Mouse (Mus musculus) embryo, embryonic 10 days (tissue): Measurements from ENCODE around the gene Gnptab.
"Not testable (repeated sequence)": the region's sequence is repeated elsewhere in the genome, so short reads cannot be mapped to it uniquely, and the experiment has no call there.

Source experiments
- DNase-seq: peaks from one replicate; pipeline ENCODE4 v3.0.0-alpha.2; 2015; ENCODE audit warnings: low spot score

The Gnptab gene

DNA sequence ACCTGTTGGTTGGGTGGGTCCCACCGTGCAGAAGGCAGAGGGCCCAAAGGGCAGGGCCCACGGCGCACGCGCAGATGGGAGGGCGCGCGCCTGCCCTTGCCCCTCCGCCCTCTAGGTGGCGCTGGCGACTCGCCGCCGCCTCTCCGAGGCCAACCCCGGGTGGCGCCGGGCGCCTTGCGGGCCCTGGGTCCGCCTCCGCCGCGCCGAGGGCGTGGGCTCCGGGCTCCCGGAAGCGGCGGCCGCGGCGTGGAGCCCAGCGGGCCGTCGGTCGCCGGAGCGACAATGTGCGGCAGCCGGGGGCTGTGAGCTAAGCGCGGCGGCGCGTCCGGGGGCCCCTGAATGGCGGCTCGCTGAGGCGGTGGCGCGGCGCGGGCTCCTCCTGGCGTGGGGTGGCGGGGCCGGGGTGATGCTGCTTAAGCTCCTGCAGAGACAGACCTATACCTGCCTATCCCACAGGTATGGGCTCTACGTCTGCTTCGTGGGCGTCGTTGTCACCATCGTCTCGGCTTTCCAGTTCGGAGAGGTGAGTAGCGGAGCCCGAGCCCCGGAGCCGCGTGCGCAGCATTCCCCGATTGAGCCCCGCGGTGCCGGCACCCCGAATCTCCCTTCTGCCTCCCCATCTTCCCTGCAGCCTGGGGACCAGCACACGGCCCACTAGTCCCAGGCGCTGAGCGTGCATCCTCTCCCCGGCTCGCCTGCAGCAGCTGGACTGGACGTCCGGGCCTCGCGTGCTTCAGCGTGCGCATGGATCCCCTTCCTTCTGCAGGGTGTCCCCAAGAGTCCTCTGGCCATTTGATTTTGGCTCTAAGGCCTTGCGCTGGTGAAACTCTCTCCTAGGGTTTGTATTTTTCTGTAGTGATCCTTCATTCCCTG, at the start of gene Gnptab, which contains the start of gene Dram1:
Gene Gnptab (plus strand): TSS at position 120 of the 873 bp plus-strand sequence.
Gene Dram1 (minus strand): TSS at position 68 of the 873 bp plus-strand sequence.
- peak; percentile 85 for DNase-seq

DNA sequence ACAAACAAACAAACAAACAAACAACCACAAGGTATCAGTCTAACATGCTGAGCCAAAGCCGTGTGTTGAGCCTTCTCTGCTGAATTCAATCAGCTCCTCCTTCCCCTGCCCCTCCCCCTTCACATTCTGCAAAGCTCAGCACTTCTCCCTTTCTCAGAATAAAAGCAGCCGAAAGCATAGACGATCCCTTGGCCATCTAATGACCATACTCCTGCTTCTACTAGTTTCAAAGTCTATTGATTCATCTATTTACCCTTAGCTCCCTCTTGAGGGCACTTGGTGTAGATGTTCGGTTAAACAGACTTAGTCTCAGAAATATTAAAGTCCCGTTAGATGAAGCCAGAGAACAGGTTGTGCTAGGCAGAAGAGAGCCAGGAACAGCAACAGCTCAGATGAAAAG, 48.2 kb upstream of the Gnptab start:
- DNase-seq, result peak; percentile 39

DNA sequence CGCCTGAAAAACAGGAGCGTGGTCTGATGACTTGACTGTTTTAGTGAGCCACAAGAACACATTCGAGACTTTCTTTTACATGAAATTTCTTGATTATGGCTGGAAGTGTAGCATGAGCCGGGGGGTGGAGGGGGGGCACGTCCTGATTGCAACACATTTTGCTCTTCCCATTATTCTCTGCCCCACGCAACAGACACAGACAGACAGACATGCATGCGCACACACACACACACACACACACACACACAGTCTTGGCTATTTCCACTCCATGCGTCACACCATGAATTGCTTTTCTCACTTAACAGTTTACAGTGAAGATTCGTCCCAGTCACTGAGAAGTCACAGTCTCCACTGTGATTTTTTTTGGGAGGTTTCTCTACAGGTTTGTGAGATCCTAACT, 38.3 kb upstream of the Gnptab start:
- DNase-seq, result no peak

DNA sequence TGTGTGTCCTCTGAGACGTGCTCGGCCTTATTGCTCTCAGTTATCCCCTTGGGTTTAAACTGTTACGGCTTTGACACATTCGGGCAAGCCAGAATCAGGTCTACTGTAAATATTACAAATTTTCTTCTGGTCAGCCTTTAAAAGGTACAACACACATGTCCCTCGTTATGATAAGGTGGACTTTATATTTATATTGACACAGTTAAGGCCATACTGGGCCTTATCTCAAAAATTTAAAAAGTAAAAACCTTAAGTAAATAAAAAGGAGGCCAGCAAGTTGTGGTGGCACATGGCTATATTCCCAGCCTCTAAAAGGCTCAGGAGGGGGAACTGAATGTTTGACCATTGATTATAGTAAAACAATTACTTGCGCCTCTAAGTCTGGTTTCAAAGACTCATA, 37.6 kb upstream of the Gnptab start:
- no peak for DNase-seq

DNA sequence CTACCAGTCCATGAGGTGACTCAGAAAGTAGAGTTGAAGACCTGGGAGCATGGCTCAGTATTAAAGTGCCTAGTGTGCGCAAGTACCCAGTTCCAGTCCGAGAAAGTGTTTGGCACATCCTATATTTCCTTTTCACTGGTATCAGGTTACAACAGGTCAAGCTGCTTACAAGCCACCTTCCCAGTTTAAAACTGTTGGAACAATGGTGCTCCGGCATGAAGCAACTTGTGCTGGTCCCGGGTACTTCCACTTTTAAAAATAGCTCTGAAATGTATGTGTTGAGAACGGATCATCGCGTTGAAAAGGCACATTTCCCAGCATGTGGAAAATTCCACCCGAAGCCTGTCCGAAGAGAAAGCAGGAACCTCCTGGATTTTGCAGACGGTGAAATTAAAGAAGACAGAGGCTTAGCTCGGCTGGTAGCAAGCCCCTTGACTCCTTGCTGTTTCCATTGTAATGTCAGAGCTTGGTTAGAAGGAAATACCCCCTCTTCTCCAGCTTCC, 33.0 kb upstream of the Gnptab start:
- DNase-seq, result no peak

DNA sequence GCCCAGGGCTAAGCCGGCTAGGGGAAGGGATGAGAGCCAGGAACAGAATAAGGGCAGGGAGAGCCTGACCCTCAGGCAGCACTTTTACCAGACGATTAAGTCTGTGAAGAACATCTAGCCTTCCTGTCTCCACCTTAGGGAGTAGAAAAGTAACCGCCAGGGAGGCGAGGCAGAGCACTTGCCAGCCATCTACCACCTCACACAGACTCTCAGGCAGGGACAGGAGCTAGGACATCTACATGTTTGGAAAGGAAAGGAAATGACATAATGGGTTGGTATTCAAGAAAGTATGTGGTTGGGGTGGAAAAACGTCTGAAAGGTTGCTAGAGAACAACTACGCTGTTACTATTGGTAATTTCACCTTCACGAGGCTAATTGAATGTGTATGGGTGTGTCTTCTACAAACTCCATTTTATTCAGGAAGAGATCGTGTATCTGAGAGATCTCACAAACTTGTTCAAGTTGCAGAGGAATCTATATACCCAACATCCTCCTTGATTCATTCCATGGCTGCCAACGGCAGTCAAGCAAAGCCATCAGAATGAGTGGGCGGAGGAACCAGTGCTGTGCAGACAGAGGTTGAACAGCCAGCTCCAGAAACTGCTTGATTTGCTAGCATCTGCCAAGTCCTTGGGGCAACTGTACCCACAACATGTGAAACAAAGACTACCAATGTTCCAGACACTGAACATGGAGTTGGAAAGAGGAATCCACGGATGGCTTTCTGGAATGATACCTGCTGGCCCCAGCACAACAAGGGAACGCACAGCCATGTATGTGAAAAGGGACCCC, 32.3 kb upstream of the Gnptab start:
- no peak for DNase-seq

DNA sequence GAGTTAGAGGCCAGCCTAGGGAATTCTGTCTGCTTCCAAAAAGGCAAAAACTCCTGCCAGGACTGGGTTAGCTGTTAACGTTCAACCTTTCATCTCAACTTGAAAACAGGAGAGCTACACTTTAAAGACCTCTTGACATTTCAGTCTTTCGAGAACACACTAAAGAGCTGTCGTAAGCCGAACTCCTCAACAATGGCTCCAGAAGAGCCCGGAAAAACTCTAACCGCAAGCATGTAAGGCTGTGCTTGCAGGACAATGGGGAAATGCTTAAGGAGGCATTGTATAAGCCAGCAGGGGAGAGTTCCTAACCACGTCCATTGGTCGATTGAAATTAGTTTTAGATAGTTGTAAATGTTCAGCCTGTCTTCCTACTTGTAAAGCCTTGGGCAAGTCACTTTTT, 29.1 kb upstream of the Gnptab start:
- no peak for DNase-seq

DNA sequence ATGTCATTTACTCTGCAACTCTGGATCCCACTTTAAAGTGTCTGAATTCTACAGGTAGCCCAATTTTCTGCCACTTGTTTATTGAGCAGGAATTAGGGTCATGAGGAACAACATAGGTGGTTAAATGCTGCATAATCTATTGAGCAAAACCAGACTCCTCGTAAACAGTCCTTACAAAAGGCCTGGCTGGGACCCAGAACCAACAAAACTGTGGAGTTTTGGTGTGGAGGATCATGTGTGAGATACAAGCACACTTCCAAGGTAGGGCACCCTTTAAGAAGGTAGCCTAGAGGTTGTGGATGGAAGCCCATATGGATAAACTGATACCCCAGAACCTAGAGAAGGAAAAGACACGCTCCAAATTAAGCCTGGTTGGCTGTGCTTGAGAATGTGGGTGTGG, 28.2 kb upstream of the Gnptab start:
- no peak for DNase-seq

DNA sequence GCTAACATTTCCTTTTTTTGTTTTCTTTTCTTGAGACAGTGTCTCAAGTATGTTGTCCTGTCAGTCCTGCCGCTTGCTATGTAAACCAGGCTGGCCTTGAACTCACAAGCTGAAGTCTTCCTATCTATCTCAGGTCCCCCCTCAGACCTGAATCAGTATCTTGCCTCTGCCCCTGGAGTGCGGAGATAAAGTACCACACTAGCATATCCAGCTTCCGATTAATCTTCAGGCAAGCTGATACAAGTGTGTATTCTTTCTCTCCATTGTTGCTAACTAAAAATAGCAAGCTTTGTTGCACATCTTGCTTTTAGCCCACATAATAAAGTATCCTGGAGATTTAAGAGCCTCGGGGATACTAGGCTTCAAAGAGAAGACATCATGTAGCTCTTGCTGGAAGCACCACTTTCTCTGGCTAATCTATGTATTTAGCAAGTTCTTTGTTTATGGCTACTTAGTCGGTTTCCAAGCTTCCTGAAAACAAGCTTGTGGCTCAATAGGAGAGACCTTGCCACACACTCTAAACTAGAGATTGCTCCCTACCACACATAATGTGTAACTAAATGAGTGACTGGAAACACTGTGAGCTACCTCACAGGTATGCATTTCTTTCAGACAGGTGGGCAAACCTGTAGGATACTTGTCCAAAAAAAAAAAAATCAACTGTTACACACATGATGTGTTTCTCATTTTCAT, 27.4 kb upstream of the Gnptab start:
- no peak for DNase-seq

DNA sequence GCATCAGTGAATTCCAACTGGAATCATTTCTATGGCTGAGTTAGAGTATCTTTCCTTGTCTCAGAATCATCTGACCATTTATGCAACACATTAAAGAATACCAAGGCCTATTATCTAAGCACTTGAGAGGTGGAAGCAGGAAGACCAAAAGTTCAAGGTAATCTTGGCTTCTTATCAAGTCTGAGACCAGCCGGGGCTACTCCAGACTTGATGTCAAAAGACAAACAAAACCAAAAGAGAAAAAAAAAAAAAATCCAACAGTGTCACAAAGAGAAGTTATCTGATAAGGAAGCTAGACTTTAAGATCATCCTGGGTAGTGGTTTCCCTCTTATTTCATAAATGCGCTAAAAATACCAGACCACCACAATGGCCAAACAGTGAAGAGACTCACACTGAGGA, 26.4 kb upstream of the Gnptab start:
- DNase-seq, result no peak

DNA sequence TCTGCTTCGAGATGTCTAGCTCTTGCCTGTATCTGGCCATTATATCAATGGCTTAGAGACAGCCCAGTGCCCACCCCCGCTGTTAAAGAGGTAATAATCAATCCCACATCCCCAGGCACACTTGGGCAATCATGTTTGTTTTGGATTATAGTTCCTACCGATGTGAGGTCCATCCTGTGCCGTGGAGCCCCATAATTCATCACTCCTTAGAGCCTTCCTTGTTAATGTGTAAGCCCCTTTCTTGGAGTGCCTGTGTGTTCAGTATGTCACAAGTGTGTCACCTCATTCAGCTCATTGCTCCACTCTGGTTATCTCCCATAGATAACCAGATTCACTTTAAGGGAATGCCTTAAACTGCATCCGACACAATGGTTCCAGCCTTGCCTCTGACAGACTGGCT, 24.3 kb upstream of the Gnptab start:
- no peak for DNase-seq

DNA sequence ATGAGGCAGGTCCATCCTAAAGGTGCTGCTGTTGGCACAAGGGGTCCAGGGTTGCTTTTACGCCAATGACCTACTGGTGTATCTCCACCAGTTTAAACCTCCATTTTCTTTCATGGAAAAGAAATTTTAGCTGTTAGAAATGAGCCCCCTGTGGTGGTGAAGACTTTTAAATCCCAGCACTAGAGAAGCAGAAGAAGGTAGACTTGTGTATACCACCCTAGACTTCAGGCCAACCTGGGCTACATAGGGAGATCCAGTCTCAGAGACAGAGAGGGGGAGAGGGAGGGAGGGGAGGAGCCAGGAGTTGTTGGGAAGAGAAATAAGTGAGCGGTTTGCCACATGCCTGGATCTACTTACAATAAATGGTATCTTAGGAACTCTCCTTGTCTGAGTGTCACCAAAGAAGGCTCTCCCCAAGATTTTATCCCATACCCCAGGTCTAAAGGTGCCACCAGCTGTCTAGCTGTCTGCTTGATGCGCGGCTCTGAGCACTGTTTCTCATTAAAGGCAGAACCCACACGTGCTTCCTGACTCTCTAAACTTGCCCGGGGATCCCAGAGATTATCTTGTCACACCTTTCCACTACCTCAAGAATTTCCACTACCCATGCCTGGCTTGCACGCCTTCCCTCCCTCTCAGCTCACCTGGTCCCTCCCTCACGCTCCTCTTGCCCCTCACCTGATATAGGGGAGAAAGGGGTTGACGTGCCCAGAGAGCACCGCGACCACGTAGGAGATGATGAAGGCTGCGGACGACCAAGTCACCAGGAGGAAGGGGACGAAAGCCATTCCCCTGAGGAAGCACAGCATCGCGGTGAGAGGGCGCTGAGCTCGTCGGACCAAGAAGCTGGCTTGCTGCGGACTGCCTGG, 22.6 kb upstream of the Gnptab start:
- no peak for DNase-seq

DNA sequence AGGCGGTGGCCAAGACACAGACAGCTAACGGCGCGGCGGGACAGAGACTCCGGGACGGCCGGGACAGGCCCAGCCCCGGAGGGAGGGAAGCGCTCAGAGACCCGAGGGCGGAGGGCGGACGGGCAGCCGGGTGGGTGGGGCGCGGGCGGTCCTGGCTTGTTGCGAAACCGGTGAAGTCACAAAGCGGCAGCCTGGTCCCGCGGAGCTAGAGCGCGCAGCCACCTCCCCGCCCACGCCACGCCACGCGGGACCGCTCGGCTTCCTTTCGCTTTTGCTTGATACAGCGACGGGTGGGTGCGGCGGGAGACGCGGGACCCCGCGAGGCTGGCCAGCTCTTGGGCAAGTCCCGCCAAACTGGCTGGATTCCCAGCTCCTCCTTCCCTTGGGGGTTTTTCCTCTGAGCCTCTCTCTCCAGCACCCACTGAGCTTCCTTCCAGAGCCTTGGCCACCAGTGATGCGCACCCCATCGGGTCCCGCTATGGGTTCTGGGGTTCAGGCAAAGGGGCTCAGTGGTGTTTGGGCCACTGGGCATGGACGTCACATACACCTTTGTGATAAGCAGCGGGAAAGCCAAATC, 21.9 kb upstream of the Gnptab start:
- peak; percentile 60 for DNase-seq

DNA sequence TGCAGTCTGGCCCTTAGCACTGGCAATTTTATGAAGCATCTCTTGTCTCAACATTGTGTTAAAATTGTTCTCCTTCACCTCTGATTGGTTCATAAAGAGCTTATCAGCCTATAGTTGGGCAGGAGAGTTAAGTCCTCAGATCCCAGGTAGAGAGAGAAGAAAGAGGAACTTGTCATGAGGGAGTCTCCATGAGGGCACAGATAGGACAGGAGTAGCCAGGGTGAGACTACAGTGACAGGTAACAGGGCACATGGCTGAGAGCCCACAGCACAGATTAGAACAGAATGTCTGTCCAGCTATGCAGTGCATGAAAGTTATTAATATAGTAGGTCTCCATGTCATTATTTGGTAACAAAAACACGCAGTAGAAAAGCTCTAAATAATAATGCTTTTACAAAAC, 16.7 kb upstream of the Gnptab start:
- DNase-seq, result no peak

DNA sequence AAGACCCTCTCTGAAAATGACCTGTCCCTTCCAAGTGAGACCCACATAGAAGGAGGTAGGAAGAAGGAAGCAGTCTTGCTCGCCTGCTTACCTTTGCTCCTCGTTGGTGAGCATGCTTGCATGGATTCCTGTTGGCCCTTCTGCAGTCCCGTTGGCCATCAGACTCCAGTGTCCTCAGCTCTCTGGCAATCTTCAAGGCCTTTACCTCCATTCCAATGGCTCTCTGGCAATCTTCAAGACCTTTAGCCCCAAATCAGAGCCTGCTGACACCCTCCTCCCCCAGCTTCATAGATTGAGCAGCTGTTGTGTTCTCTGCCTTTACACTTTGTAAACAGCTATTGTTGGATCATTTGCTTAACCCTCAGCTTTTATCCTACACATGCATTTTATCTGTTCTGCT, 14.7 kb upstream of the Gnptab start:
- DNase-seq, result no peak

DNA sequence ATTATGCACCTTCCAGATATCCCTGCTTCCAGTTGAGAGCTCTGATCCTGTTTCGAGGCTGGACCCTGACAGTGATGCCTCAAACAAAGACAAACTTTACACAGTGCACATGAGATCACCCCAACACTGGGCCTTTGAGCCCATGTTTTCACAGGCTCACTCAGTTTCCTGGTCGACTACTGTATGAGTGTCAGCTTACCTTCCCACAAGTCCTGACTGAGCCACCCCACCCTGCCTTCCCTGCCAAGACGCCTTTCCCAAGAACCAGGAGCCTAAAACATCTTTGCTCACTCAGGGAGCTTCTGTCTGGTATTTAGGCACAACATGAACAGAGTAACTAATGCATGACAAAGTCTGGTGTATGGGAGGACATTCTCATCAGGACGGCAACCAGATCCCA, 9.7 kb upstream of the Gnptab start:
- DNase-seq, result no peak

DNA sequence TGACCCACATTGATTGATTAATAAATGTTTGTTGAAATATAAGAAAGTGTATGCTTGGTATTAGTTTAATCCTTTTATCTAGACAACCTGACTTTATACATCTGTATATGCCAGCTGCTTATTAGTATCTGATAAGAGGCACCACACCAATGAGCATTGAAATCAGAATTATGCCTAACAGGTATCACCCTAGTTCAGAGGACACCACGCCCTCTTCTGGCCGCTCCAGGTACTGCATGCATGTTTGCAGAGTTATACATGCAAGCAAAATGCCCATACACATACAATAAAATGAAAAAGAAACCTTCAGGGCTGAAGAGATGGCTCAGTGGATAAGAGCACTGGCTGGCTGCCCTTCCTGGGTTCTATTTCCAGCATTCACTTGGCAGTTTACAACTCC, 7.1 kb upstream of the Gnptab start:
- peak; percentile 40 for DNase-seq

DNA sequence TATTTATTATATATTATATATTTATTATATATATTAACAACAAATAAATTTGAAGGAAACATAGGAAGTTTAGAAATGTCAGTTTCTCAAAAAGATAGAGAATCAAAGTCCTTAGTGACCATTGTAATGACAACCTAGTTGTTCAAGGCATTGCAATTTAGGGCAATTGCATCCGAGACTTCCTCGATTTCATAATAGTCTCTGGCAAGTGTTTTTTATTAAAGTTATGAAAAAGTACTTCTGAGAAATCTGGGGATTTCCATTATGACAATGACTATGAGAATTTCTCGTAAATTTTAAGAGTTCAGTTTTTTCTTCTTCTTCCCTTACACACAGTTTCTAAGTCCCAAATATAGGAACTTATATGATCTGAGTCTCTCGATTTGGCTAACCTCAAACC, 6.5 kb upstream of the Gnptab start:
- no peak for DNase-seq

DNA sequence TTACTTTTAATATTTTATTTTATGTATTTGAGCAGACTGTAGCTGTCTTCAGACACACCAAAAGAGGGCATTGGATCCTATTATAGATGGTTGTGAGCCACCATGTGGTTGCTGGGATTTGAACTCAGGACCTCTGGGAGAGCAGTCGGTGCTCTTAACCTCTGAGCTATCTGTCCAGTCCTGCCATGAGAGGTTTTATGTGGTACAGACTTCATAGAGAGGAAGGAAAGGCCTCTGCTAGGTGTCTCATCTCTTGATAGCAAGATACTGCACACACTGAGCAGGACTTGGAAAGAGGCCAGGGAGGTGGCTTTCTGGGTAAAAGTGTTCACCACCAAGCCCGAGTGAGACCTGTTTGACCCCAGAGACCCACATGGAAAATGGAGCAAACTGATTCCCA, 6.0 kb upstream of the Gnptab start:
- not testable (repeated sequence) for DNase-seq

DNA sequence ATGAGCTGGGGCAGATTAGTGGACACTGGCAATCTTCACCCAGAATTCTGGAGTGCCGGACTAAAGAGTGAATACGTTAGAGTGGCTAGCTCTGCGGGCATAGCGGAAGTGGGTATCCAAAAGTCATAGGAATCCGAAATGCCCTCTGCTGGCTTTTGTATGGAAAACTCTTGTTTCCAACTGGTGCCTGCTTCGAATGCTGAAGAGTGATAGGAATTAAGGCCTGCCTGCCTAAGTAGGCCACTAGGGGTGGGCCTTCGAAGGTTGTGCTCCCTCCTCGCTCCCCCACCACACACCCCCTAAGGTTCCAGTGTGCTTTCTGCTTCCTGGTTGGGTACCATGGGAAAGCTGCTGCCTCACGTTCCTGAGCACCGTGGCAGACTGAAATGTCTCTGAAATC, 3.9 kb upstream of the Gnptab start:
- no peak for DNase-seq

DNA sequence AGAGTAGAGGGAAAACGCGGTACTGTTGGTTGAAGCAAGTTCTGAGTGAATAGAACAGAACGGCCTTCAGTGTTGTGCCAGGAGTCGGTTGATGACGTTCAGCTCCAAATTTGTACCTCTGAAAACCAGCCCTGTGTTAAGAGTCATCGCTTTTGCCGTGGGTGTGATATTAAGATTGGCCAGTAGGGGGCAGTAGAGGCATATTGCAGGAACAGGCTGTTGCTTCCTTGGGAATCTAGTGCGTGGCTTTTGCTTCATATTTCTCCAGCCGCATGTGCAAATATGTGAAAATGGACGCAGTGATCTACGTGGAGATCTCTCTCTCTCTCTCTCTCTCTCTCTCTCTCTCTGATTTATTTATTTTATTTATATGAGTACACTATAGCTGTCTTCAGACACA, 2.2 kb upstream of the Gnptab start:
- DNase-seq, result peak; percentile 84
